Mouse (Mus musculus) E14TG2a.4 (cell line): Measurements from ENCODE around the gene Dnajb13.

Source experiments
- CTCF ChIP-seq: conservative IDR thresholded peaks from 2 replicates; pipeline ENCODE4 v1.5.1; 2014; ENCODE audit warnings: low read length
- NANOG ChIP-seq: IDR thresholded peaks from 2 replicates; pipeline ENCODE4 v1.6.1; 2014; ENCODE audit warnings: borderline replicate concordance, low read length, mixed read lengths
- POU5F1 ChIP-seq: IDR thresholded peaks from 2 replicates; pipeline ENCODE4 v1.6.1; 2014; ENCODE audit warnings: low read length, borderline replicate concordance

GRCm38 (mm10) chr7:100547631-100548030 lies 32.9 kb upstream of the Dnajb13 start:
- TF ChIP-seq CTCF (no peak), NANOG (no peak), POU5F1 (no peak)
